Mouse (Mus musculus): ENCODE measurements around the gene Aknad1. TPM values are rescaled to one million over a fixed set of nuclear protein-coding genes. Genes with fewer than 3 reads are reported as not detected.
A peak's percentile ranks its signal among the peaks of the same experiment; 100 is the strongest.

The Aknad1 gene
- polyA plus RNA-seq, 1 experiment from 2014 or later: 0.11 TPM

- peaks cover 9% of the 10 kb centered on the region for H3K9me3 ChIP-seq (ENCODE audit: low read length)
- H3K36me3 ChIP-seq (ENCODE audit: insufficient read depth, low read length): no peaks in the 10 kb centered on the region
- no peak overlapping the region for H3K4me2 ChIP-seq (replicated peaks; ENCODE audit: low read depth, low read length)
- peak overlapping the region; percentile 13; the same call in 1 of the 2 replicates for H3K27ac ChIP-seq (ENCODE audit: low read length)
- no peak for ATAC-seq (ENCODE audit: low FRiP score, low TSS enrichment)
- no peaks in the 10 kb centered on the region for H3K27me3 ChIP-seq (ENCODE audit: insufficient read depth, low read length)
- H3K4me1 ChIP-seq (ENCODE audit: insufficient read depth, low read length): no peaks in the 10 kb centered on the region
- H3K4me3 ChIP-seq (ENCODE audit: low read length): no peak overlapping the region
- H3K9ac ChIP-seq (replicated peaks; ENCODE audit: low read length): no peak overlapping the region
- 74% methylated on average over 10 of the region's 10 CpGs for WGBS
Observed at GRCm38 (mm10) chr3:108781238-108781883, 41.9 kb downstream of the Aknad1 start.

- Histone ChIP-seq H3K9me3 (ENCODE audit: low read length) (peaks cover 9% of the 10 kb centered on the region), H3K9ac (replicated peaks; ENCODE audit: low read length) (no peak overlapping the region), H3K4me3 (ENCODE audit: low read length) (no peak overlapping the region), H3K27ac (ENCODE audit: low read length) (no peak overlapping the region), H3K27me3 (ENCODE audit: insufficient read depth, low read length) (no peaks in the 10 kb centered on the region), H3K36me3 (ENCODE audit: insufficient read depth, low read length) (no peaks in the 10 kb centered on the region), H3K4me2 (replicated peaks; ENCODE audit: low read depth, low read length) (no peak overlapping the region), H3K4me1 (ENCODE audit: insufficient read depth, low read length) (no peaks in the 10 kb centered on the region)
- no peak for ATAC-seq (ENCODE audit: low FRiP score, low TSS enrichment)
- 77% methylated on average over 5 of the region's 5 CpGs for WGBS
Observed at GRCm38 (mm10) chr3:108781884-108782270, 42.4 kb downstream of the Aknad1 start.

- peaks cover 9% of the 10 kb centered on the region for H3K9me3 ChIP-seq (ENCODE audit: low read length)
- H3K4me3 ChIP-seq (ENCODE audit: low read length): no peak overlapping the region
- no peaks in the 10 kb centered on the region for H3K4me1 ChIP-seq (ENCODE audit: insufficient read depth, low read length)
- WGBS: 63% methylated on average over 6 of the region's 6 CpGs
- H3K4me2 ChIP-seq (replicated peaks; ENCODE audit: low read depth, low read length): no peak overlapping the region
- H3K27me3 ChIP-seq (ENCODE audit: insufficient read depth, low read length): no peaks in the 10 kb centered on the region
- H3K27ac ChIP-seq (ENCODE audit: low read length): 0 out of 2 replicates have a peak overlapping the region, but pooled peaks have one; percentile 7
- H3K36me3 ChIP-seq (ENCODE audit: insufficient read depth, low read length): no peaks in the 10 kb centered on the region
- ATAC-seq (ENCODE audit: low FRiP score, low TSS enrichment): peak; percentile 23; the same call in 1 of the 2 replicates
- H3K9ac ChIP-seq (replicated peaks; ENCODE audit: low read length): no peak overlapping the region
Observed at GRCm38 (mm10) chr3:108782364-108782895, 43.0 kb downstream of the Aknad1 start.

DNA sequence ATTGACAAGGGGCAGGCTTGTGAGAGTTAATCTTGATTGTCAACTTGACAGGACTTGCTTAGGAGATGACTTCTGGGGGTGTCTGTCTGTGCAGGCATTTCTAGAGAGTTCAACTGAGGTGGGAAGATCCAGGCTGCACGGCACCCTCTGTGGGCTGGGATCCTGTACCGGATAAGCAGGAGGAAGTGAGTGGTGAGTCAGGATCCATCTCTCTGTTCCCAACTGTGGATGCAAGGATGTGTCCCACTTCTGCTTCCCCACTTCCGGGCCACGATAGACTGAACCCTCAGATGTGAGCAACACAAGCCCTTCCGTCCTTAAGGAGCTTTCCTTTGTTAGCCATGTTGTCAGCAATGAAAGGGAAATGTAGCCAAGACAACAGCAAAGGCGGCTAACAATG lies 47.1 kb downstream of the Aknad1 start:
- Histone ChIP-seq H3K4me3 (ENCODE audit: low read length) (no peak overlapping the region), H3K9ac (replicated peaks; ENCODE audit: low read length) (no peak overlapping the region), H3K36me3 (ENCODE audit: insufficient read depth, low read length) (0 out of 2 replicates have a peak, but pooled peaks cover 7% of the 10 kb centered on the region), H3K4me1 (ENCODE audit: insufficient read depth, low read length) (peaks cover 3% of the 10 kb centered on the region; the same call in 1 of the 2 replicates), H3K9me3 (ENCODE audit: low read length) (peaks cover 9% of the 10 kb centered on the region), H3K27ac (ENCODE audit: low read length) (no peak overlapping the region), H3K4me2 (replicated peaks; ENCODE audit: low read depth, low read length) (no peak overlapping the region), H3K27me3 (ENCODE audit: insufficient read depth, low read length) (no peaks in the 10 kb centered on the region)
- ATAC-seq (ENCODE audit: low FRiP score, low TSS enrichment): no peak
- WGBS: 71% methylated on average over 6 of the region's 6 CpGs

GRCm38 (mm10) chr3:108787754-108788454 lies 48.4 kb downstream of the Aknad1 start:
- Histone ChIP-seq H3K4me3 (ENCODE audit: low read length) (no peak overlapping the region), H3K27me3 (ENCODE audit: insufficient read depth, low read length) (no peaks in the 10 kb centered on the region), H3K9me3 (ENCODE audit: low read length) (peaks cover 9% of the 10 kb centered on the region), H3K9ac (replicated peaks; ENCODE audit: low read length) (no peak overlapping the region), H3K36me3 (ENCODE audit: insufficient read depth, low read length) (0 out of 2 replicates have a peak, but pooled peaks cover 11% of the 10 kb centered on the region), H3K4me1 (ENCODE audit: insufficient read depth, low read length) (peaks cover 3% of the 10 kb centered on the region; the same call in 1 of the 2 replicates), H3K4me2 (replicated peaks; ENCODE audit: low read depth, low read length) (no peak overlapping the region), H3K27ac (ENCODE audit: low read length) (peak overlapping the region; percentile 13; the same call in 1 of the 2 replicates)
- WGBS: 54% methylated on average over 12 of the region's 12 CpGs
- ATAC-seq (ENCODE audit: low FRiP score, low TSS enrichment): peak; percentile 50

- H3K4me3 ChIP-seq (ENCODE audit: low read length): no peak overlapping the region
- H3K27me3 ChIP-seq (ENCODE audit: insufficient read depth, low read length): no peaks in the 10 kb centered on the region
- H3K4me2 ChIP-seq (replicated peaks; ENCODE audit: low read depth, low read length): no peak overlapping the region
- H3K9me3 ChIP-seq (ENCODE audit: low read length): peaks cover 9% of the 10 kb centered on the region
- WGBS: 78% methylated on average over 4 of the region's 4 CpGs
- peak; percentile 78 for ATAC-seq (ENCODE audit: low FRiP score, low TSS enrichment)
- H3K9ac ChIP-seq (replicated peaks; ENCODE audit: low read length): no peak overlapping the region
- H3K27ac ChIP-seq (ENCODE audit: low read length): peak overlapping the region; percentile 13; the same call in 1 of the 2 replicates
- H3K4me1 ChIP-seq (ENCODE audit: insufficient read depth, low read length): peaks cover 3% of the 10 kb centered on the region; the same call in 1 of the 2 replicates
- H3K36me3 ChIP-seq (ENCODE audit: insufficient read depth, low read length): 0 out of 2 replicates have a peak, but pooled peaks cover 11% of the 10 kb centered on the region
Observed at GRCm38 (mm10) chr3:108788455-108788794, 49.0 kb downstream of the Aknad1 start.

GRCm38 (mm10) chr3:108789299-108789698 lies 49.8 kb downstream of the Aknad1 start:
- 70% methylated on average over 5 of the region's 5 CpGs for WGBS
- Histone ChIP-seq H3K36me3 (ENCODE audit: insufficient read depth, low read length) (0 out of 2 replicates have a peak, but pooled peaks cover 16% of the 10 kb centered on the region), H3K27me3 (ENCODE audit: insufficient read depth, low read length) (no peaks in the 10 kb centered on the region), H3K9me3 (ENCODE audit: low read length) (peaks cover 9% of the 10 kb centered on the region), H3K9ac (replicated peaks; ENCODE audit: low read length) (no peak overlapping the region), H3K4me1 (ENCODE audit: insufficient read depth, low read length) (peaks cover 3% of the 10 kb centered on the region; the same call in 1 of the 2 replicates), H3K4me3 (ENCODE audit: low read length) (no peak overlapping the region), H3K4me2 (replicated peaks; ENCODE audit: low read depth, low read length) (no peak overlapping the region), H3K27ac (ENCODE audit: low read length) (no peak overlapping the region)
- ATAC-seq (ENCODE audit: low FRiP score, low TSS enrichment): no peak

- no peak overlapping the region for H3K4me2 ChIP-seq (replicated peaks; ENCODE audit: low read depth, low read length)
- no peak overlapping the region for H3K9ac ChIP-seq (replicated peaks; ENCODE audit: low read length)
- WGBS: 83% methylated on average over 3 of the region's 3 CpGs
- ATAC-seq (ENCODE audit: low FRiP score, low TSS enrichment): no peak
- H3K9me3 ChIP-seq (ENCODE audit: low read length): no peaks in the 10 kb centered on the region
- H3K27me3 ChIP-seq (ENCODE audit: insufficient read depth, low read length): no peaks in the 10 kb centered on the region
- H3K27ac ChIP-seq (ENCODE audit: low read length): no peak overlapping the region
- no peak overlapping the region for H3K4me3 ChIP-seq (ENCODE audit: low read length)
- H3K4me1 ChIP-seq (ENCODE audit: insufficient read depth, low read length): peaks cover 3% of the 10 kb centered on the region; the same call in 1 of the 2 replicates
- H3K36me3 ChIP-seq (ENCODE audit: insufficient read depth, low read length): 0 out of 2 replicates have a peak, but pooled peaks cover 16% of the 10 kb centered on the region
Observed at GRCm38 (mm10) chr3:108790499-108790898, 51.0 kb downstream of the Aknad1 start.

- H3K27me3 ChIP-seq (ENCODE audit: insufficient read depth, low read length): no peaks in the 10 kb centered on the region
- no peak overlapping the region for H3K27ac ChIP-seq (ENCODE audit: low read length)
- no peak for ATAC-seq (ENCODE audit: low FRiP score, low TSS enrichment)
- no peak overlapping the region for H3K9ac ChIP-seq (replicated peaks; ENCODE audit: low read length)
- H3K4me3 ChIP-seq (ENCODE audit: low read length): no peak overlapping the region
- no peaks in the 10 kb centered on the region for H3K9me3 ChIP-seq (ENCODE audit: low read length)
- H3K4me1 ChIP-seq (ENCODE audit: insufficient read depth, low read length): peaks cover 3% of the 10 kb centered on the region; the same call in 1 of the 2 replicates
- 81% methylated on average over 7 of the region's 7 CpGs for WGBS
- H3K4me2 ChIP-seq (replicated peaks; ENCODE audit: low read depth, low read length): no peak overlapping the region
- H3K36me3 ChIP-seq (ENCODE audit: insufficient read depth, low read length): 0 out of 2 replicates have a peak, but pooled peaks cover 19% of the 10 kb centered on the region
Observed at GRCm38 (mm10) chr3:108791054-108791706, 51.7 kb downstream of the Aknad1 start.
